Comparison of ENCODE assay signal across 8 mouse cellular contexts in genomic region chr17:21679273-21680018, GRCm38 (mm10). TPM values are rescaled to one million over a fixed set of nuclear protein-coding genes. Genes with fewer than 3 reads are reported as not detected.
A peak's percentile ranks its signal among the peaks of the same experiment; 100 is the strongest.
DNase-seq lines count a peak whose midpoint lies in the region; ATAC-seq lines count a peak whose summit lies in the region.

No protein-coding gene starts in this region.

- peak overlapping the region; percentile 77 for H3K27ac ChIP-seq in hindbrain, embryonic 16.5 days (ENCODE audit: low read depth, low read length)
- H3K27ac ChIP-seq in macrophage, result peak overlapping the region; percentile 55

- peak; percentile 99 for ATAC-seq in hindbrain, embryonic 16.5 days

- H3K79me2 ChIP-seq in macrophage (ENCODE audit: inconsistent target), result no peaks in the 10 kb centered on the region

- H3K4me3 ChIP-seq in hindbrain, embryonic 16.5 days (ENCODE audit: low read length), result peak overlapping the region; percentile 48
- peak overlapping the region; percentile 43 for H3K4me3 ChIP-seq in macrophage (ENCODE audit: inconsistent target)

- H3K9ac ChIP-seq in hindbrain, embryonic 16.5 days (ENCODE audit: low read depth, low read length), result peak overlapping the region; percentile 57

- H3K4me2 ChIP-seq in hindbrain, embryonic 16.5 days (ENCODE audit: low read length), result peak overlapping the region; percentile 70

- no peaks in the 10 kb centered on the region for H3K9me3 ChIP-seq in hindbrain, embryonic 16.5 days (ENCODE audit: control insufficient read depth, low read length)

- no peaks in the 10 kb centered on the region for H3K27me3 ChIP-seq in hindbrain, embryonic 16.5 days (replicated peaks; ENCODE audit: control insufficient read depth, insufficient read depth, low read length)

- WGBS in hindbrain, embryonic 16.5 days, result 5% methylated on average over 9 of the region's 9 CpGs
- under 1% methylated on average over 9 of the region's 9 CpGs for WGBS in macrophage (ENCODE audit: missing documents)

- no peaks in the 10 kb centered on the region; the same call in 1 of the 2 replicates for H3K4me1 ChIP-seq in hindbrain, embryonic 16.5 days (ENCODE audit: control insufficient read depth, insufficient read depth, low read depth, low read length)

- no peaks in the 10 kb centered on the region; the same call in 1 of the 2 replicates for H3K36me3 ChIP-seq in hindbrain, embryonic 16.5 days (ENCODE audit: control insufficient read depth, insufficient read depth, low read length)
- peaks cover under 1% of the 10 kb centered on the region; the same call in 1 of the 2 replicates for H3K36me3 ChIP-seq in macrophage (ENCODE audit: inconsistent target)

- peak; percentile 67 for DNase-seq in WW6 (ENCODE audit: low read depth, low spot score)
- peak; percentile 37 to 55 for DNase-seq in cerebellum, postnatal 4 days (ENCODE audit: low spot score in 2 of 2)
- DNase-seq in gastrocnemius, adult 18-20 months (ENCODE audit: low spot score), result peak; percentile 89
- peak; percentile 72 to 75 for DNase-seq in left cerebral cortex, adult 18-20 months (ENCODE audit: low spot score in 2 of 2)
- peak; percentile 90 for DNase-seq in right cerebral cortex, adult 18-20 months
- DNase-seq in urinary bladder, postnatal 10 days (ENCODE audit: low spot score), result peak; percentile 19

RNA-seq across cellular contexts. Expression of gene Gm10226, which starts 12.2 kb away (rescaled TPM):
- 1 to 10 TPM in 1 of 2 experiments, not detected in 1; 3.5 TPM for total RNA-seq in gastrocnemius, adult 18-20 months (2021)
- 12.1 and 17.6 TPM in 2 replicates for polyA plus RNA-seq in hindbrain, embryonic 16.5 days (2015; fragmentation: Nextera tagmentation; extraction: Ambion mirVana)
- 1 to 10 TPM; 6.2 to 7.2 TPM for total RNA-seq in left cerebral cortex, adult 18-20 months (2021)
- total RNA-seq in macrophage (2018; cell fraction: chromatin; rRNA removed), result 10 to 100 TPM in 12 of 26 experiments, not detected in 14; 11.9 to 29.8 (median 14.3) TPM
- 10 to 100 TPM in 1 of 26 experiments, 1 to 10 TPM in 18, not detected in 7; 2.9 to 10.7 (median 6.2) TPM for total RNA-seq in macrophage (2018; cell fraction: cytosol; rRNA removed)
- total RNA-seq in macrophage (2018; cell fraction: nucleus; rRNA removed), result 10 to 100 TPM in 3 of 26 experiments, 1 to 10 TPM in 4, not detected in 19; 6.1 to 16.8 (median 9.3) TPM
- polyA plus RNA-seq in macrophage (2018), result 7.3 to 39.8 TPM in 2 of 3 replicates, not detected in the other

RNA-seq across cellular contexts. Expression of gene Zfp760, which starts 28.1 kb away (rescaled TPM):
- total RNA-seq in gastrocnemius, adult 18-20 months (2021), result under 1 TPM; 0.66 to 0.73 TPM
- polyA plus RNA-seq in hindbrain, embryonic 16.5 days (2015; fragmentation: Nextera tagmentation; extraction: Ambion mirVana), result 8.8 and 10.7 TPM in 2 replicates
- 1 to 10 TPM; 7.3 to 7.6 TPM for total RNA-seq in left cerebral cortex, adult 18-20 months (2021)
- 10 to 100 TPM in 5 of 26 experiments, 1 to 10 TPM in 20, under 1 TPM in 1; 0.50 to 15.8 (median 4.5) TPM for total RNA-seq in macrophage (2018; cell fraction: chromatin; rRNA removed)
- 1 to 10 TPM in 15 of 26 experiments, under 1 TPM in 11; 0.33 to 2.9 (median 1.7) TPM for total RNA-seq in macrophage (2018; cell fraction: cytosol; rRNA removed)
- 10 to 100 TPM in 4 of 26 experiments, 1 to 10 TPM in 19, under 1 TPM in 3; 0.36 to 14.1 (median 4.0) TPM for total RNA-seq in macrophage (2018; cell fraction: nucleus; rRNA removed)
- 1.8 to 2.9 TPM (median 2.7 TPM) in 3 replicates for polyA plus RNA-seq in macrophage (2018)

RNA-seq across cellular contexts. Expression of gene Zfp983, which starts 29.0 kb away (rescaled TPM):
- 1 to 10 TPM; 1.7 to 1.9 TPM for total RNA-seq in gastrocnemius, adult 18-20 months (2021)
- polyA plus RNA-seq in hindbrain, embryonic 16.5 days (2015; fragmentation: Nextera tagmentation; extraction: Ambion mirVana), result 10.7 and 12.9 TPM in 2 replicates
- 10 to 100 TPM; 13.2 TPM for total RNA-seq in left cerebral cortex, adult 18-20 months (2021)
- 10 to 100 TPM in 9 of 26 experiments, 1 to 10 TPM in 17; 1.2 to 17.5 (median 6.8) TPM for total RNA-seq in macrophage (2018; cell fraction: chromatin; rRNA removed)
- total RNA-seq in macrophage (2018; cell fraction: cytosol; rRNA removed), result 1 to 10 TPM in 23 of 26 experiments, under 1 TPM in 3; 0.61 to 4.2 (median 2.7) TPM
- 10 to 100 TPM in 6 of 26 experiments, 1 to 10 TPM in 20; 1.2 to 28.0 (median 6.1) TPM for total RNA-seq in macrophage (2018; cell fraction: nucleus; rRNA removed)
- 2.1 to 4.0 TPM (median 2.2 TPM) in 3 replicates for polyA plus RNA-seq in macrophage (2018)

RNA-seq across cellular contexts. Expression of gene Zfp229, which starts 51.1 kb away (rescaled TPM):
- 1 to 10 TPM; 5.0 to 5.8 TPM for total RNA-seq in gastrocnemius, adult 18-20 months (2021)
- 8.2 and 9.6 TPM in 2 replicates for polyA plus RNA-seq in hindbrain, embryonic 16.5 days (2015; fragmentation: Nextera tagmentation; extraction: Ambion mirVana)
- 1 to 10 TPM; 2.9 to 3.0 TPM for total RNA-seq in left cerebral cortex, adult 18-20 months (2021)
- total RNA-seq in macrophage (2018; cell fraction: chromatin; rRNA removed), result 10 to 100 TPM in 2 of 26 experiments, 1 to 10 TPM in 20, under 1 TPM in 3, not detected in 1; 0.68 to 13.9 (median 4.7) TPM
- 1 to 10 TPM in 21 of 26 experiments, under 1 TPM in 5; 0.43 to 3.1 (median 2.3) TPM for total RNA-seq in macrophage (2018; cell fraction: cytosol; rRNA removed)
- 1 to 10 TPM in 22 of 26 experiments, under 1 TPM in 4; 0.34 to 7.5 (median 2.8) TPM for total RNA-seq in macrophage (2018; cell fraction: nucleus; rRNA removed)
- polyA plus RNA-seq in macrophage (2018), result 1.2 to 3.1 TPM (median 2.6 TPM) in 3 replicates

Comparison
In these comparisons a context has a peak if more than half of its experiments do, and no peak if none do; other contexts are left out.
1. Peak in every context shown above with its lines: DNase-seq, ATAC-seq, H3K4me3 ChIP-seq and H3K27ac ChIP-seq.
2. DNase-seq: peak in every context shown above with its lines; median percentile 90 in right cerebral cortex, adult 18-20 months; 89 in gastrocnemius, adult 18-20 months; 74 in left cerebral cortex, adult 18-20 months; 67 in WW6; 46 in cerebellum, postnatal 4 days; 19 in urinary bladder, postnatal 10 days.
3. RNA of gene Zfp760, which starts 28.1 kb away (total RNA-seq): 7.3 to 7.6 TPM in left cerebral cortex, adult 18-20 months; 0.66 to 0.73 TPM in gastrocnemius, adult 18-20 months; every median in the first group is over 4 times any median in the second.
4. RNA of gene Zfp983, which starts 29.0 kb away (total RNA-seq): 13.2 TPM in left cerebral cortex, adult 18-20 months; 1.7 to 1.9 TPM in gastrocnemius, adult 18-20 months; every median in the first group is over 4 times any median in the second.